Mouse (Mus musculus) hindbrain, embryonic 15.5 days (tissue): ENCODE measurements around the gene Pik3ap1. TPM values are rescaled to one million over a fixed set of nuclear protein-coding genes. Genes with fewer than 3 reads are reported as not detected.
A peak's percentile ranks its signal among the peaks of the same experiment; 100 is the strongest.

Experiments used
- ATAC-seq: fragments of 200-750 bp; cut with Nextera tagmentation; 2 replicates; pipeline ENCODE4 v1.8.0; 2017; ENCODE audit warnings: low read depth, moderate number of reproducible peaks, moderate TSS enrichment; ENCODE audit not compliant: low FRiP score
- H3K27ac ChIP-seq: fragments of 300-500 bp; sonication (generic); replicated peaks from 2 replicates; pipeline ENCODE4 v1.5.1; 2015; ENCODE audit warnings: mild to moderate bottlenecking, inconsistent platforms
- H3K27me3 ChIP-seq: fragments of 300-500 bp; sonication (generic); 2 replicates; pipeline ENCODE4 v1.6.1; 2015; ENCODE audit warnings: control low read depth, inconsistent platforms
- H3K36me3 ChIP-seq: fragments of 300-500 bp; sonication (generic); 2 replicates; pipeline ENCODE4 v1.6.1; 2015; ENCODE audit warnings: control low read depth, inconsistent platforms
- H3K4me1 ChIP-seq: fragments of 300-500 bp; sonication (generic); replicated peaks from 2 replicates; pipeline ENCODE4 v1.6.1; 2015; ENCODE audit warnings: control low read depth, inconsistent platforms
- H3K4me2 ChIP-seq: fragments of 300-500 bp; sonication (generic); 2 replicates; pipeline ENCODE4 v1.6.1; 2015; ENCODE audit warnings: moderate library complexity, mild to moderate bottlenecking, inconsistent platforms
- H3K4me3 ChIP-seq: fragments of 300-500 bp; sonication (generic); 2 replicates; pipeline ENCODE4 v1.5.1; 2015; ENCODE audit warnings: mild to moderate bottlenecking, inconsistent platforms
- H3K9ac ChIP-seq: fragments of 300-500 bp; sonication (generic); 2 replicates; pipeline ENCODE4 v1.6.1; 2015; ENCODE audit warnings: inconsistent platforms
- H3K9me3 ChIP-seq: fragments of 300-500 bp; sonication (generic); 2 replicates; pipeline ENCODE4 v1.6.1; 2016; ENCODE audit warnings: control low read depth, inconsistent platforms
- whole genome bisulfite sequencing: fragments of 180-500 bp; shearing (Covaris S2); methylation state at CpG from one replicate; pipeline ENCODE4 v1.1.7; 2015; 5-methylcytosine and 5-hydroxymethylcytosine counted together
- polyA plus RNA-seq: library from polyadenylated mRNA; unstranded; fragments of >200 nt; fragmentation: Nextera tagmentation; extraction: Ambion mirVana; gene quantifications from 2 replicates; pipeline ENCODE4 v1.2.1, GENCODE M21; 2015

Gene Pik3ap1
- polyA plus RNA-seq, 1 experiment from 2014 or later = 1.8 TPM

- Histone ChIP-seq H3K4me1 (peaks cover 31% of the 10 kb centered on the region), H3K4me2 (peak within 1 kb of the TSS; percentile 64), H3K4me3 (peak within 1 kb of the TSS; percentile 94), H3K9me3 (no peaks in the 10 kb centered on the region), H3K36me3 (no peaks in the 10 kb centered on the region), H3K9ac (peak within 1 kb of the TSS; percentile 98), H3K27ac (peak within 1 kb of the TSS; percentile 99), H3K27me3 (no peaks in the 10 kb centered on the region)
- WGBS = under 1% methylated on average over 74 of the region's 98 CpGs
- peak; percentile 95 for ATAC-seq
Measured at GRCm38 (mm10) chr19:41263630-41264295, 121.1 kb downstream of the Pik3ap1 start, which contains the start of gene Tm9sf3. Gene Tm9sf3, minus strand, starts transcription at chr19:41263997.

GRCm38 (mm10) chr19:41262712-41263629 lies 121.9 kb downstream of the Pik3ap1 start:
- WGBS = 6% methylated on average over 51 of the region's 51 CpGs
- no peaks in the 10 kb centered on the region for H3K9me3 ChIP-seq
- no peaks in the 10 kb centered on the region for H3K27me3 ChIP-seq
- H3K36me3 ChIP-seq = no peaks in the 10 kb centered on the region
- peak overlapping the region; percentile 98 for H3K9ac ChIP-seq
- H3K27ac ChIP-seq = peak overlapping the region; percentile 99
- peak; percentile 79 for ATAC-seq
- peak overlapping the region; percentile 64 for H3K4me2 ChIP-seq
- H3K4me3 ChIP-seq = peak overlapping the region; percentile 94
- H3K4me1 ChIP-seq = peaks cover 31% of the 10 kb centered on the region

- Histone ChIP-seq H3K9ac (no peak overlapping the region), H3K9me3 (no peaks in the 10 kb centered on the region), H3K27ac (no peak overlapping the region), H3K4me1 (peaks cover 31% of the 10 kb centered on the region), H3K4me3 (no peak overlapping the region), H3K4me2 (no peak overlapping the region), H3K36me3 (no peaks in the 10 kb centered on the region), H3K27me3 (no peaks in the 10 kb centered on the region)
- WGBS = 95% methylated on average over 3 of the region's 3 CpGs
- no peak for ATAC-seq
Measured at GRCm38 (mm10) chr19:41260736-41261135, 124.2 kb downstream of the Pik3ap1 start.

GRCm38 (mm10) chr19:41259256-41259655 lies 125.6 kb downstream of the Pik3ap1 start:
- no peaks in the 10 kb centered on the region for H3K27me3 ChIP-seq
- H3K4me1 ChIP-seq = peaks cover 23% of the 10 kb centered on the region
- no peak overlapping the region for H3K4me3 ChIP-seq
- no peak overlapping the region for H3K4me2 ChIP-seq
- no peak for ATAC-seq
- H3K9me3 ChIP-seq = no peaks in the 10 kb centered on the region
- H3K27ac ChIP-seq = no peak overlapping the region
- WGBS = 82% methylated on average over 6 of the region's 6 CpGs
- H3K36me3 ChIP-seq = no peaks in the 10 kb centered on the region
- H3K9ac ChIP-seq = no peak overlapping the region

- Histone ChIP-seq H3K27me3 (no peaks in the 10 kb centered on the region), H3K36me3 (no peaks in the 10 kb centered on the region), H3K9me3 (no peaks in the 10 kb centered on the region), H3K4me2 (no peak overlapping the region), H3K4me3 (no peak overlapping the region), H3K4me1 (peaks cover 22% of the 10 kb centered on the region), H3K9ac (no peak overlapping the region), H3K27ac (no peak overlapping the region)
- ATAC-seq = no peak
- 40% methylated on average over 2 of the region's 2 CpGs for WGBS
Measured at GRCm38 (mm10) chr19:41258707-41259106, 126.2 kb downstream of the Pik3ap1 start.

GRCm38 (mm10) chr19:41254584-41254983 lies 130.3 kb downstream of the Pik3ap1 start:
- Histone ChIP-seq H3K27me3 (no peaks in the 10 kb centered on the region), H3K27ac (no peak overlapping the region), H3K4me2 (no peak overlapping the region), H3K9me3 (no peaks in the 10 kb centered on the region), H3K36me3 (no peaks in the 10 kb centered on the region), H3K4me1 (no peaks in the 10 kb centered on the region), H3K4me3 (no peak overlapping the region), H3K9ac (no peak overlapping the region)
- WGBS = 86% methylated on average over 5 of the region's 5 CpGs
- ATAC-seq = no peak

- Histone ChIP-seq H3K9ac (no peak overlapping the region), H3K9me3 (no peaks in the 10 kb centered on the region), H3K27ac (no peak overlapping the region), H3K4me1 (no peaks in the 10 kb centered on the region), H3K27me3 (no peaks in the 10 kb centered on the region), H3K4me2 (no peak overlapping the region), H3K4me3 (no peak overlapping the region), H3K36me3 (peaks cover 7% of the 10 kb centered on the region; the same call in 1 of the 2 replicates)
- 71% methylated on average over 4 of the region's 4 CpGs for WGBS
- no peak for ATAC-seq
Measured at GRCm38 (mm10) chr19:41248968-41249367, 135.9 kb downstream of the Pik3ap1 start.

GRCm38 (mm10) chr19:41248271-41248670 lies 136.6 kb downstream of the Pik3ap1 start:
- H3K36me3 ChIP-seq = peaks cover 7% of the 10 kb centered on the region; the same call in 1 of the 2 replicates
- no peak overlapping the region for H3K4me3 ChIP-seq
- ATAC-seq = no peak
- no peaks in the 10 kb centered on the region for H3K9me3 ChIP-seq
- no peak overlapping the region for H3K9ac ChIP-seq
- H3K4me2 ChIP-seq = no peak overlapping the region
- WGBS = 93% methylated on average over 3 of the region's 3 CpGs
- H3K4me1 ChIP-seq = no peaks in the 10 kb centered on the region
- no peaks in the 10 kb centered on the region for H3K27me3 ChIP-seq
- no peak overlapping the region for H3K27ac ChIP-seq

- Histone ChIP-seq H3K4me3 (no peak overlapping the region), H3K27ac (no peak overlapping the region), H3K27me3 (no peaks in the 10 kb centered on the region), H3K4me1 (no peaks in the 10 kb centered on the region), H3K36me3 (peaks cover 16% of the 10 kb centered on the region), H3K4me2 (no peak overlapping the region), H3K9ac (no peak overlapping the region), H3K9me3 (no peaks in the 10 kb centered on the region)
- ATAC-seq = no peak
- 86% methylated on average over 4 of the region's 4 CpGs for WGBS
Measured at GRCm38 (mm10) chr19:41246271-41246670, 138.6 kb downstream of the Pik3ap1 start.

- peaks cover 16% of the 10 kb centered on the region for H3K36me3 ChIP-seq
- no peaks in the 10 kb centered on the region for H3K9me3 ChIP-seq
- no peak overlapping the region for H3K9ac ChIP-seq
- no peaks in the 10 kb centered on the region for H3K27me3 ChIP-seq
- no peak overlapping the region for H3K4me3 ChIP-seq
- no peak overlapping the region for H3K4me2 ChIP-seq
- no peak overlapping the region for H3K27ac ChIP-seq
- WGBS = 66% methylated on average over 6 of the region's 6 CpGs
- H3K4me1 ChIP-seq = no peaks in the 10 kb centered on the region
- no peak for ATAC-seq
Measured at GRCm38 (mm10) chr19:41244581-41244980, 140.3 kb downstream of the Pik3ap1 start.

GRCm38 (mm10) chr19:41241997-41242396 lies 142.9 kb downstream of the Pik3ap1 start:
- H3K27me3 ChIP-seq = no peaks in the 10 kb centered on the region
- H3K4me2 ChIP-seq = no peak overlapping the region
- no peak for ATAC-seq
- H3K36me3 ChIP-seq = peaks cover 27% of the 10 kb centered on the region
- no peak overlapping the region for H3K27ac ChIP-seq
- H3K9me3 ChIP-seq = no peaks in the 10 kb centered on the region
- no peak overlapping the region for H3K4me3 ChIP-seq
- H3K4me1 ChIP-seq = no peaks in the 10 kb centered on the region
- H3K9ac ChIP-seq = no peak overlapping the region
- 95% methylated on average over 5 of the region's 5 CpGs for WGBS

- H3K27me3 ChIP-seq = no peaks in the 10 kb centered on the region
- no peak overlapping the region for H3K9ac ChIP-seq
- H3K4me3 ChIP-seq = no peak overlapping the region
- no peak for ATAC-seq
- no peaks in the 10 kb centered on the region for H3K4me1 ChIP-seq
- peaks cover 54% of the 10 kb centered on the region for H3K36me3 ChIP-seq
- no peak overlapping the region for H3K4me2 ChIP-seq
- no peaks in the 10 kb centered on the region for H3K9me3 ChIP-seq
- 91% methylated on average over 4 of the region's 4 CpGs for WGBS
- H3K27ac ChIP-seq = no peak overlapping the region
Measured at GRCm38 (mm10) chr19:41233698-41234097, 151.2 kb downstream of the Pik3ap1 start.
